Mouse (Mus musculus) CH12.LX (cell line): ENCODE results near the gene Bcas3. TPM values are rescaled to one million over a fixed set of nuclear protein-coding genes. Genes with fewer than 3 reads are reported as not detected.

Source experiments
- DNase-seq: peaks from one replicate; pipeline ENCODE4 v3.0.0-alpha.2; 2013; ENCODE audit errors: extremely low read depth
- H3K27ac ChIP-seq: 2 replicates; pipeline ENCODE4 v1.5.1; 2012; ENCODE audit warnings: low read depth, mild to moderate bottlenecking, control low read depth, moderate library complexity; ENCODE audit not compliant: insufficient read depth
- H3K27me3 ChIP-seq: replicated peaks from 2 replicates; pipeline ENCODE3; 2012; ENCODE audit warnings: inconsistent platforms
- H3K36me3 ChIP-seq, 2 experiments: replicated peaks in 1 of 2; 2 replicates each; pipeline versions ENCODE3 to v1.6.1; 2012; ENCODE audit warnings: inconsistent platforms in 1 of 2, low read length in 1 of 2, mild to moderate bottlenecking in 1 of 2, mixed read lengths in 1 of 2, moderate library complexity in 1 of 2; ENCODE audit not compliant: control insufficient read depth in 1 of 2, insufficient read depth in 1 of 2
- H3K4me1 ChIP-seq, 2 experiments: 2 replicates each; pipeline ENCODE4 v1.6.1; 2012; ENCODE audit warnings: inconsistent platforms in 1 of 2, moderate library complexity in 1 of 2; ENCODE audit not compliant: insufficient read depth in 2 of 2, control insufficient read depth in 1 of 2
- H3K4me2 ChIP-seq: 2 replicates; pipeline ENCODE4 v1.6.1; 2012; ENCODE audit warnings: low read depth, mild to moderate bottlenecking, control low read depth; ENCODE audit not compliant: poor library complexity, insufficient read depth, severe bottlenecking
- H3K4me3 ChIP-seq, 3 experiments: fragments of 150-350 bp in 1 of 3; sonication (generic) in 1 of 3; replicated peaks in 1 of 3; 2 replicates each; pipeline versions ENCODE3 to v1.5.1; 2011 to 2012; ENCODE audit warnings: low read depth in 2 of 3, low read length in 2 of 3, mild to moderate bottlenecking in 2 of 3, moderate library complexity in 2 of 3, control low read depth in 1 of 3, improper control_type of control experiment in 1 of 3, inconsistent platforms in 1 of 3, mixed read lengths in 1 of 3; ENCODE audit not compliant: poor library complexity in 1 of 3
- H3K79me2 ChIP-seq: replicated peaks from 2 replicates; pipeline ENCODE4 v1.6.1; 2012; ENCODE audit warnings: mild to moderate bottlenecking, moderate library complexity; ENCODE audit not compliant: control insufficient read depth, poor library complexity, insufficient read depth, severe bottlenecking; ENCODE audit errors: extremely low read depth
- H3K9ac ChIP-seq: 2 replicates; pipeline ENCODE4 v1.6.1; 2012; ENCODE audit warnings: low read depth, mild to moderate bottlenecking, control low read depth, moderate library complexity; ENCODE audit not compliant: insufficient read depth
- H3K9me3 ChIP-seq: replicated peaks from 2 replicates; pipeline ENCODE3; 2012; ENCODE audit warnings: low read length, inconsistent platforms, mixed read lengths
- BHLHE40 ChIP-seq: IDR thresholded peaks from 2 replicates; pipeline ENCODE4 v1.6.1; 2011; ENCODE audit warnings: mild to moderate bottlenecking, low read depth, low read length, improper control_type of control experiment
- CHD1 ChIP-seq: IDR thresholded peaks from 2 replicates; pipeline ENCODE4 v1.6.1; 2012; ENCODE audit warnings: low read depth, low read length, improper control_type of control experiment, inconsistent platforms
- CTCF ChIP-seq, 2 experiments: IDR thresholded peaks in 1 of 2; conservative IDR thresholded peaks in 1 of 2; 2 replicates each; pipeline ENCODE4 v1.5.1; 2011 to 2012; ENCODE audit warnings: low read depth in 2 of 2, low read length in 2 of 2, improper control_type of control experiment in 1 of 2, inconsistent platforms in 1 of 2, mild to moderate bottlenecking in 1 of 2, moderate library complexity in 1 of 2
- ELF1 ChIP-seq: IDR thresholded peaks from 2 replicates; pipeline ENCODE4 v1.6.1; 2014; ENCODE audit warnings: low read depth, mild to moderate bottlenecking, inconsistent platforms, low read length, improper control_type of control experiment
- EP300 ChIP-seq: IDR thresholded peaks from 2 replicates; pipeline ENCODE4 v1.6.1; 2011; ENCODE audit warnings: low read length, improper control_type of control experiment
- ETS1 ChIP-seq: conservative IDR thresholded peaks from 2 replicates; pipeline ENCODE4 v1.6.1; 2012; ENCODE audit warnings: low read depth, mild to moderate bottlenecking, inconsistent platforms, low read length, improper control_type of control experiment, moderate library complexity
- GABPA ChIP-seq: IDR thresholded peaks from 2 replicates; pipeline ENCODE4 v1.6.1; 2012; ENCODE audit warnings: low read depth, low read length, improper control_type of control experiment, inconsistent platforms; ENCODE audit not compliant: insufficient replicate concordance
- JUN ChIP-seq: IDR thresholded peaks from 2 replicates; pipeline ENCODE4 v1.6.1; 2011; ENCODE audit warnings: low read depth, mild to moderate bottlenecking, low read length, improper control_type of control experiment, moderate library complexity; ENCODE audit not compliant: insufficient read depth
- JUND ChIP-seq: conservative IDR thresholded peaks from 2 replicates; pipeline ENCODE4 v1.6.1; 2011; ENCODE audit warnings: low read depth, low read length, improper control_type of control experiment
- KAT2A ChIP-seq: IDR thresholded peaks from 2 replicates; pipeline ENCODE4 v1.6.1; 2012; ENCODE audit warnings: low read length, improper control_type of control experiment, inconsistent platforms; ENCODE audit not compliant: insufficient replicate concordance
- MAFK ChIP-seq: IDR thresholded peaks from 2 replicates; pipeline ENCODE4 v1.6.1; 2011; ENCODE audit warnings: low read length, improper control_type of control experiment; ENCODE audit not compliant: insufficient replicate concordance
- MAX ChIP-seq: IDR thresholded peaks from 2 replicates; pipeline ENCODE4 v1.6.1; 2011; ENCODE audit warnings: low read length, improper control_type of control experiment
- MAZ ChIP-seq: IDR thresholded peaks from 2 replicates; pipeline ENCODE4 v1.6.1; 2012; ENCODE audit warnings: low read depth, mild to moderate bottlenecking, inconsistent platforms, low read length, improper control_type of control experiment, moderate library complexity
- MEF2A ChIP-seq: IDR thresholded peaks from 2 replicates; pipeline ENCODE4 v1.6.1; 2014; ENCODE audit warnings: low read depth, mild to moderate bottlenecking, inconsistent platforms, low read length, improper control_type of control experiment, borderline replicate concordance
- MXI1 ChIP-seq: IDR thresholded peaks from 2 replicates; pipeline ENCODE4 v1.6.1; 2011; ENCODE audit warnings: mild to moderate bottlenecking, low read depth, low read length, improper control_type of control experiment
- MYC ChIP-seq: IDR thresholded peaks from 2 replicates; pipeline ENCODE4 v1.6.1; 2011; ENCODE audit warnings: low read depth, mild to moderate bottlenecking, improper control_type of control experiment, low read length
- NELFE ChIP-seq: IDR thresholded peaks from 2 replicates; pipeline ENCODE4 v1.6.1; 2011; ENCODE audit warnings: low read depth, low read length, improper control_type of control experiment
- NRF1 ChIP-seq: IDR thresholded peaks from 2 replicates; pipeline ENCODE4 v1.6.1; 2014; ENCODE audit warnings: low read depth, mild to moderate bottlenecking, inconsistent platforms, low read length, improper control_type of control experiment, moderate library complexity
- RCOR1 ChIP-seq: conservative IDR thresholded peaks from 2 replicates; pipeline ENCODE4 v1.6.1; 2012; ENCODE audit warnings: low read depth, mild to moderate bottlenecking, inconsistent platforms, low read length, improper control_type of control experiment
- SIN3A ChIP-seq: IDR thresholded peaks from 2 replicates; pipeline ENCODE4 v1.6.1; 2012; ENCODE audit warnings: low read length, improper control_type of control experiment, inconsistent platforms
- SMC3 ChIP-seq: IDR thresholded peaks from 2 replicates; pipeline ENCODE4 v1.6.1; 2011; ENCODE audit warnings: low read depth, low read length, improper control_type of control experiment
- TBP ChIP-seq: conservative IDR thresholded peaks from 2 replicates; pipeline ENCODE4 v1.6.1; 2011; ENCODE audit warnings: low read depth, low read length, improper control_type of control experiment
- TCF12 ChIP-seq: IDR thresholded peaks from 2 replicates; pipeline ENCODE4 v1.6.1; 2014; ENCODE audit warnings: low read depth, mild to moderate bottlenecking, inconsistent platforms, low read length, improper control_type of control experiment
- UBTF ChIP-seq: IDR thresholded peaks from 2 replicates; pipeline ENCODE4 v1.6.1; 2012; ENCODE audit warnings: low read depth, mild to moderate bottlenecking, inconsistent platforms, low read length, improper control_type of control experiment, moderate library complexity
- USF1 ChIP-seq: IDR thresholded peaks from 2 replicates; pipeline ENCODE4 v1.6.1; 2014; ENCODE audit warnings: low read depth, mild to moderate bottlenecking, inconsistent platforms, low read length, improper control_type of control experiment
- ZC3H11A ChIP-seq: IDR thresholded peaks from 2 replicates; pipeline ENCODE4 v1.6.1; 2012; ENCODE audit warnings: low read depth, mild to moderate bottlenecking, inconsistent platforms, low read length, improper control_type of control experiment
- ZMIZ1 ChIP-seq: IDR thresholded peaks from 2 replicates; pipeline ENCODE4 v1.6.1; 2012; ENCODE audit warnings: low read depth, mild to moderate bottlenecking, inconsistent platforms, low read length, improper control_type of control experiment
- ZNF384 ChIP-seq: IDR thresholded peaks from 2 replicates; pipeline ENCODE4 v1.6.1; 2012; ENCODE audit warnings: low read depth, low read length, improper control_type of control experiment, inconsistent platforms
- dilution Hi-C: fragments of 300-500 bp; cut with MboI; formaldehyde crosslinking; loops from 2 replicates; pipeline ENCODE4 v1.14.3; 2020; ENCODE audit warnings: low sequenced_read_pairs; ENCODE audit not compliant: extremely low pct_unique_long_range_greater_than_20kb, extremely low pct_ligation_motif_present
- in situ Hi-C: fragments of 300-500 bp; cut with MboI; formaldehyde crosslinking; loops from 3 replicates; pipeline ENCODE4 v1.14.3; 2019; ENCODE audit warnings: low sequenced_read_pairs, low pct_ligation_motif_present, low pct_unique_long_range_greater_than_20kb, mixed read lengths
- polyA plus RNA-seq: library from polyadenylated mRNA; unstranded; fragments of >175 nt; gene quantifications from 2 replicates; pipeline ENCODE4 v1.2.1, GENCODE M21; 2012; ENCODE audit warnings: low read depth; ENCODE audit not compliant: insufficient read length
- total RNA-seq, 2 experiments: library from RNA; depleted of rRNA; stranded (reverse); fragments of 300-350 nt in 1 of 2; fragments of >200 nt in 1 of 2; gene quantifications; 2 replicates each; pipeline ENCODE4 v1.2.3; 2012 to 2014

Gene Bcas3
- total and polyA plus RNA-seq, 3 experiments, result 8.2 to 21.3 (median 9.7) TPM

- no peak for TF ChIP-seq USF1
- TF ChIP-seq MEF2A, result peak; percentile 72; the same call in 1 of the 2 replicates
- TF ChIP-seq NELFE, result no peak
- no peak for TF ChIP-seq SMC3
- TF ChIP-seq MAX, result no peak
- TF ChIP-seq ZC3H11A, result no peak
- peak; percentile 37; the same call in 1 of the 2 replicates for TF ChIP-seq TCF12
- TF ChIP-seq NRF1, result no peak
- no peak for TF ChIP-seq JUND
- TF ChIP-seq UBTF, result no peak
- TF ChIP-seq SIN3A, result no peak
- no peak for TF ChIP-seq CTCF (conservative IDR thresholded peaks at IDR 0.05 in 1 of 2, IDR thresholded peaks at IDR 0.05 in 1 of 2; ENCODE audit: low read depth in 2 of 2, low read length in 2 of 2)
- no peak for TF ChIP-seq TBP
- TF ChIP-seq KAT2A, result no peak
- TF ChIP-seq MAZ, result no peak
Measured at GRCm38 (mm10) chr11:85811676-85812075, 458.7 kb downstream of the Bcas3 start (continued).

GRCm38 (mm10) chr11:85812201-85812966 lies 459.4 kb downstream of the Bcas3 start:
- Histone ChIP-seq H3K36me3 (no peaks in the 10 kb centered on the region), H3K9ac (no peak overlapping the region), H3K9me3 (no peaks in the 10 kb centered on the region), H3K27me3 (no peaks in the 10 kb centered on the region), H3K79me2 (no peaks in the 10 kb centered on the region)
- dilution Hi-C loops (no loop called here), in situ Hi-C loops (no loop called here)
- peak; percentile 58 for DNase-seq
- TF ChIP-seq RCOR1 (no peak), NRF1 (peak; percentile 60), JUN (no peak), ETS1 (peak; percentile 53; the same call in 1 of the 2 replicates), ZMIZ1 (no peak), MXI1 (no peak), MAX (no peak), CHD1 (peak; percentile 85), BHLHE40 (peak; percentile 80), MAFK (no peak), SIN3A (0 out of 2 replicates have a peak, but pooled peaks have one; percentile 27), MYC (no peak), UBTF (no peak), ZC3H11A (no peak), EP300 (peak; percentile 42; the same call in 1 of the 2 replicates), ZNF384 (peak; percentile 82), NELFE (no peak), GABPA (no peak), MAZ (0 out of 2 replicates have a peak, but pooled peaks have one; percentile 48), ELF1 (peak; percentile 81)
- TF ChIP-seq, all 38 proteins: peak for 9
- H3K4me1 ChIP-seq, result peaks cover 34 to 50% of the 10 kb centered on the region in 2 experiments
- H3K4me2 ChIP-seq, result peak overlapping the region; percentile 5; the same call in 1 of the 2 replicates
- peak overlapping the region; percentile 7; the same call in 1 of the 2 replicates for H3K27ac ChIP-seq
- H3K4me3 ChIP-seq, result peak overlapping the region in 1 of 3 experiments; percentile 2
